Mouse (Mus musculus): ENCODE measurements at regions not wholly inside any gene's neighbourhood (a gene's known extent, or its start where the extent isn't known, plus 50 kb on each side); places are given as distances from the start of the nearest gene placed in this dataset.

DNA sequence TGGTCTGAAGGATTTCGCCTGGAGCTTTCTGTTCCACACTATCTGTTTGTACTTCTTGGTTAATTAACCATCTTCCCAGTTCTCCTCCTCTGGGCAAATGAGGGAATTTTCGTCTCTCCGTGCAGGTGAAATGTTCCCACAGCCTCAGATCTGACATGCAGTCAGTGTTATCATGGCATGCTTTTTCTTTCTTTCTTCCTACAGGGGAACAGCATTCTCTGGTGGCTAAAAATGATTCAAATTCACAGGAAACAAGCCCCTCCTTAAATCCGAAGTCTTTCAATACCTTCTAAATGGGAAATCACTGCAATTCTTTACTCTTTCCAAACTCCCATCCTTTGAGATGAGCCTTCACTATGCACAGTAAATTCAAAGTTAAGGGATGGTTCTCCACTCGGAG is 429.7 kb downstream of the Sox2 start:
- Histone ChIP-seq H3K4me1 (ENCODE audit: control insufficient read depth, insufficient read depth, low read length) (no peaks in the 10 kb centered on the region), H3K4me3 (replicated peaks; ENCODE audit: extremely low read depth, low read depth, low read length) (no peak overlapping the region)
- no peak for TF ChIP-seq POLR2A (IDR thresholded peaks at IDR 0.05; ENCODE audit: borderline replicate concordance, extremely low read depth, low read depth, low read length)
- TF ChIP-seq CTCF (IDR thresholded peaks at IDR 0.05; ENCODE audit: insufficient read depth, low read length) = no peak
- 59% methylated on average over 5 of the region's 5 CpGs for WGBS
- no peak for DNase-seq

DNA sequence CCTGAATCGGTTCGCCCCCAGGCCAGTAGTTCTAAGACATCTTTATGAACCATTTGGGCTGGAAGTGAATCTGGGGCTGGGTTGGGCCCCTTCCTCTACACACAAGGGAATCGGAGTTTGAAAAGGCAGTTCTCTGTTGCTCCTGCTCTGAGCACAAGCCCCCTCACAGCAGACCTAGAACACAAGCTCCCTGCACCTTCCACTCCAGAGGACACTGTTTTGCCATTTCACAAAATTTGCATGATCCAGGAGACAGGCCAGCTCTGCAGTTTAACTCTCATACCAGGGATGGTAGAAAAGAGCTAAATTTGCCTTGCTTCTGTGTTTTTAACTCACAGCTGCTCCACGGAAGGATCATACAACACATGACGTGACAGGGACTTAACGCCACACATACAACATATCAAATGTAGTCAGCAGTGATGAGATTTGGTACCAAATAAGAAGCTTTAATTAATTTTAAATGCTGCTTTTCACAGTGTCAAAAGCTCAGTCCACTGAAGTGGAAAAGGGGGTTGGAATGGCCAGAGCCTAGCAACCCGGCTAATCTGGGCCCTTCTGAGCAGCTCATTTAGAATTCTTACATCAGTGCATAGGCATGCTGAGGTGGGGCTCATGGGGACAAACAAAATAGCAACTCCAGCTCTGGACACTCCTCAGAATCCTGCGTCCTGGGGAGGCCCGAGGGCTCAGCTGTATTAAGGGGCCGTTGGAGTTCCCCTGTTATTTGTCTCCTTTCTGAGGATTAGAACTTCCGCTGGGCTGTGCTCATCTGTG is 434.1 kb downstream of the Sox2 start:
- WGBS = 69% methylated on average over 11 of the region's 11 CpGs
- no peak for TF ChIP-seq POLR2A (IDR thresholded peaks at IDR 0.05; ENCODE audit: borderline replicate concordance, extremely low read depth, low read depth, low read length)
- no peak for TF ChIP-seq CTCF (IDR thresholded peaks at IDR 0.05; ENCODE audit: insufficient read depth, low read length)

DNA sequence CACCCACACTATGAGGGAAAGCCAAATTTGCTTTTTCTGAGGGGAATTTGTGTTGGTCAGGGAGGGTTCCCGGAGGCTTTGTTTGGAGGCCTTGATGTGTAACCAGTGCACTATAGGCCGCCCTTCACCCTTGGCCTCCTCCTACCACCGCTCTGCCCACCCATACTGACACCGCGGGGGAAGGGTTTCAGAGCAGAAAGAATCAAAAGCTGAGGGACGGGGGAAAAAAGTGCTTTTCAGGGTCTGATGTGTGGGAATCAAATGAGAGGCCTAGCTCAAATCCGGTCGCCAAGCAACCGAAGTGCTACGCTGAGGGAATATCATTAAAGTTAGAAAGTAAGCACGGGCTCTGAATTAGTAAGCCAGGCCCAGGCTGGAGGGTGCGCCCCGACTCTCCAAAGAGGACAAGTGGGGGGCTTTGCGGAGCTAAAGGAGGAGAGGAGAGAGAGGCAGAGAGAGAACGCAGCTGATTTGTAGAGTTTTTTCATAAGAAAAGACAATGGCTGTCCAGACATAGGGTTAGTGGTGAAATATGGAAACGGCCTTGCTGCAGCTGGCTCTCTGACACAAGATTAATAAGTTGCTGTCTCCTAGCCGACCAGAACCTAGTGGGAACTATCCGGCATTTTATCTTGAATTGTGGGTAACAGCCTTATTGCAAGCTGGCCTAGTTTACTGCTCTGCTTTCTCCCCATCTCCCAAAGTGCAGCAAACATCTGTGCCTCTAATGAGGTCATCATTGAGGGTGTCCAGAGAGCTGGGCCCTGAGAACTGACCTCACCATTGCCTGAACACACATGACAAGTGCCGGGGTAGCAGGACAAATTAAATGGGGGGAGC is 438.3 kb downstream of the Sox2 start:
- H3K4me1 ChIP-seq (ENCODE audit: control insufficient read depth, insufficient read depth, low read length) = no peaks in the 10 kb centered on the region
- H3K4me3 ChIP-seq (replicated peaks; ENCODE audit: extremely low read depth, low read depth, low read length) = no peak overlapping the region
- 71% methylated on average over 19 of the region's 19 CpGs for WGBS
- DNase-seq = no peak
- TF ChIP-seq CTCF (IDR thresholded peaks at IDR 0.05; ENCODE audit: insufficient read depth, low read length) = no peak
- no peak for TF ChIP-seq POLR2A (IDR thresholded peaks at IDR 0.05; ENCODE audit: borderline replicate concordance, extremely low read depth, low read depth, low read length)

More for the DNA sequence above, 434.1 kb downstream of the Sox2 start:
- DNase-seq = no peak
- no peaks in the 10 kb centered on the region for H3K4me1 ChIP-seq (ENCODE audit: control insufficient read depth, insufficient read depth, low read length)
- no peak overlapping the region for H3K4me3 ChIP-seq (replicated peaks; ENCODE audit: extremely low read depth, low read depth, low read length)

DNA sequence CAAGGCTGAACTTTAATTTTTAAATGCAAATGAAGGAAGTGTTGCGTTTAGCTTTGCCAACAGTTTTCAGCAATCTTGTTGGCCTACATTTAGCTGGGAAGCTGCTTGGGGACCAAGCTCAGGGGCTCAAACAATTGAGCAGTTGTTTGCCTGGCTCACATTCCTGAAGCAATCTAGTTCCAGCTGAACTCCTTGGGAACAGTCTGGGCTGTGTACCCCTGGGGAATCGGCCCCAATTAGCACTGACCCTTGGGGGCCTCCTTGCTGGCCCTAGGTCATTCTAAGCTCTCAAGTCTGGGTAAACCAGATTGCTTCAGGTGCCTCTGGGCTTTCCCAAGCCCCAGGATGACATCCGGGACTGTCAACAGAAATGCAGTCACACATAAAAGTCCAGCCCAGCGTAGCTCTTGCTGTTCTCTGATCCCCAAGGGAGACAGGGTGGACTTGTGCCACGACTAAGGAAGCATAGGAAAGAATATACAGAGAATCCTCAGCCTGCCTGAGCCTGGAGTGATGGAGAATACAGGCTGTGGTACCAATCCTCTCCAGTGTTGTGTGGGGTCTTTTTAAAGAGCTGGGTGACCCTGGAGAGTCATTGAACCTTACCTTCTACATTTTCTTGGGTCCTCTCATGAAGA is 440.4 kb downstream of the Sox2 start:
- Histone ChIP-seq H3K4me1 (ENCODE audit: control insufficient read depth, insufficient read depth, low read length) (no peaks in the 10 kb centered on the region), H3K4me3 (replicated peaks; ENCODE audit: extremely low read depth, low read depth, low read length) (no peak overlapping the region)
- no peak for TF ChIP-seq CTCF (IDR thresholded peaks at IDR 0.05; ENCODE audit: insufficient read depth, low read length)
- TF ChIP-seq POLR2A (IDR thresholded peaks at IDR 0.05; ENCODE audit: borderline replicate concordance, extremely low read depth, low read depth, low read length) = no peak
- whole genome bisulfite sequencing = 57% methylated on average over 5 of the region's 5 CpGs
- no peak for DNase-seq

DNA sequence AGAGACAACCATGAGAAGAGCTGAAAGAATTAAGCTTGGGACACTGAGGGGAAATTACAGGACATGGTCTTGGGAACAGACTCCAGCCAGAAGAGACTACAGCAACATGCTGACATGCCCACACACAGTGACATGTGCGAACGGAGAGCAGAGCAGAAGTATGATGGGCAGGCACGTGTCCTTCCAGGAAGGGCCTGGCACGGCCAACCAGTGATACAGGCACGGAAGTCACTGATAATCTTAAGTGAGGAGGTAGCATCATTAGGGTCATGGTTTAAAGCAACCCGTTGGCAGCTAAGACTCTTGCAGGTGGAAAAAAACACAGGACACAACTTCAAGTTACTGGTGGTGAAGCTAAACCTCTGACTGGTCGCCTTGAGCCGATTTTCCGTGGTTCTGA is 442.8 kb downstream of the Sox2 start:
- 86% methylated on average over 9 of the region's 9 CpGs for WGBS
- no peak overlapping the region for H3K4me3 ChIP-seq (replicated peaks; ENCODE audit: extremely low read depth, low read depth, low read length)
- TF ChIP-seq POLR2A (IDR thresholded peaks at IDR 0.05; ENCODE audit: borderline replicate concordance, extremely low read depth, low read depth, low read length) (no peak), CTCF (IDR thresholded peaks at IDR 0.05; ENCODE audit: insufficient read depth, low read length) (no peak)
- H3K4me1 ChIP-seq (ENCODE audit: control insufficient read depth, insufficient read depth, low read length) = no peaks in the 10 kb centered on the region
- DNase-seq = no peak

DNA sequence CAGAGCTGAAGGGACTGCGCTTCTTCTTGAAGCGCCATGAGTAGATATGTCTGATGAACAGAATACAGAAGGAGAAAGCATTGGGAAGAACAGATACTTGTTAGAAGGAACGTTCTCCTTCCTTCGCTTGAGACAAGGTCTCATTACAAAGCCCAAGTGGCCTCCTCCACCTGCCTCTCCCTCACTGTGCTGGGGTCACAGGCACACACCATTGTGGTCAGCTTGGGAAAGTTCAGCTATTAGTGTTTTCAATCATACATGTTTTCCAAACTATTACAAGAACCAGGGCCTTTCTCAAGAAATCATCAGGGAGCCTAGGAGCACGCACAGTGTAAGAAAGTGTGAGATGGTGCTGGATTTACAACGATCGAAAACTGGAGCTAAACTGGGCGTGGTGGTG is 445.0 kb downstream of the Sox2 start:
- H3K4me3 ChIP-seq (replicated peaks; ENCODE audit: extremely low read depth, low read depth, low read length) = no peak overlapping the region
- no peak for TF ChIP-seq POLR2A (IDR thresholded peaks at IDR 0.05; ENCODE audit: borderline replicate concordance, extremely low read depth, low read depth, low read length)
- TF ChIP-seq CTCF (IDR thresholded peaks at IDR 0.05; ENCODE audit: insufficient read depth, low read length) = no peak
- no peak for DNase-seq
- H3K4me1 ChIP-seq (ENCODE audit: control insufficient read depth, insufficient read depth, low read length) = no peaks in the 10 kb centered on the region
- WGBS = 88% methylated on average over 8 of the region's 8 CpGs

DNA sequence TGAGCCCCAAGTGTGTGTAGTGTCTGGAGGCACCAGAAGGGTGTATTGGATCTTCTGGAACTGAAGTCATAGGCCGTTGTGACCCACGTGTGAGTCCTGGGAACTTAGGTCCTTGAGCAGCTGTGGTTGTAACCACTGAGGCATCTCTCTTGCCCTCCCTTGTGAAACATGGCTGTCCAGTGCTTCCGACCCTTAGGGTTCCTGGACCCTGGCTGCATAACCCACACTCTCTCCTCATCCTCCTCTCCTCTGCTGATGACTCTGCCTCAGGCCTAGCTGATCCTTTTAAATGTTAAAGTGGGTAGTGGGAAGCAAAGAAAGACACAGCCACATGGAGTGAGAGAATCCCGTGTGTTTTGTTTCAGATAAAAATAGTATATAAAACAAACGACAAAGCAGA is 446.2 kb downstream of the Sox2 start:
- TF ChIP-seq CTCF (IDR thresholded peaks at IDR 0.05; ENCODE audit: insufficient read depth, low read length) = no peak
- no peak for TF ChIP-seq POLR2A (IDR thresholded peaks at IDR 0.05; ENCODE audit: borderline replicate concordance, extremely low read depth, low read depth, low read length)
- DNase-seq = no peak
- H3K4me3 ChIP-seq (replicated peaks; ENCODE audit: extremely low read depth, low read depth, low read length) = no peak overlapping the region
- WGBS = 73% methylated on average over 5 of the region's 5 CpGs
- no peaks in the 10 kb centered on the region for H3K4me1 ChIP-seq (ENCODE audit: control insufficient read depth, insufficient read depth, low read length)

DNA sequence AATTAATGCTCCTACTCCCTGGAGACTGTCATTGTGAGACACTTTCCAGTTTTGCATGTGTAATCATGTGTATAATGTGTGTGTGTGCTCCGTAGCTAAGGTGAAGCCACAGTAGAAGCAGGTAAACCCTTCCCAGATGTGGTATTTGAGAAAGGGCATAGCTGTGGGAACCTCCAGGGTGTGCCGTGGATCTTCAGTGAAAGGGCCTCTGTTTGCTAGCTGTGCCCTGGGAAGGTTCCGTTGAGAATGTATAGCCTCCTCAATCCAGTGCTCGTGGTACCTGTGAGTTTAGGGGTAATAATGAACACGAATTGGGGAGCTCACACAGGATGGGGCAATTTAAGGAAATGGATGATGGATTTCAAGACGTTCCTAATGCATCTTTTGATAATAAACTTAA is 447.6 kb downstream of the Sox2 start:
- DNase-seq = no peak
- Histone ChIP-seq H3K4me3 (replicated peaks; ENCODE audit: extremely low read depth, low read depth, low read length) (no peak overlapping the region), H3K4me1 (ENCODE audit: control insufficient read depth, insufficient read depth, low read length) (no peaks in the 10 kb centered on the region)
- WGBS = 70% methylated on average over 6 of the region's 6 CpGs
- TF ChIP-seq CTCF (IDR thresholded peaks at IDR 0.05; ENCODE audit: insufficient read depth, low read length) = no peak
- no peak for TF ChIP-seq POLR2A (IDR thresholded peaks at IDR 0.05; ENCODE audit: borderline replicate concordance, extremely low read depth, low read depth, low read length)

DNA sequence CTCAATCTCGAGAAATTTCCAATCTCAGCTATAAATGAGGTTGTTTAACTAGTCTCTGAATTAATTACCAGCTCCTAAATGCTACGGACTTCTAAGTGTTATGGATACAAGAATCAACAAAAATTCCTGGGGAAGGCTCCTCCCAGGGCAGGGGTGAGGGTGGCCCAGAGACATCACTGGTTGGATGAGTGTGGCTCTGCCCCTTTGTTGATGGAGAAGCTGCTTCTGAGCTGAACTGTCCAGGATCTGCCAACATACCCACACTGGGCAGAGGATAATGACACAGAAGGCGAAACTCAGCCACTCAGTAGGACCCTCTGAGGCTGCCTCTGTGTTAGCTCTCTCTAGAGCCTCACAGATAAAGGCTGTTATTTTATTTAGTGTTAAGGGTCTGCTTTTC is 449.0 kb downstream of the Sox2 start:
- TF ChIP-seq POLR2A (IDR thresholded peaks at IDR 0.05; ENCODE audit: borderline replicate concordance, extremely low read depth, low read depth, low read length) (no peak), CTCF (IDR thresholded peaks at IDR 0.05; ENCODE audit: insufficient read depth, low read length) (no peak)
- no peak for DNase-seq
- 43% methylated on average over 3 of the region's 3 CpGs for WGBS
- no peak overlapping the region for H3K4me3 ChIP-seq (replicated peaks; ENCODE audit: extremely low read depth, low read depth, low read length)
- no peaks in the 10 kb centered on the region for H3K4me1 ChIP-seq (ENCODE audit: control insufficient read depth, insufficient read depth, low read length)
